Mouse (Mus musculus) kidney, postnatal 0 days (tissue): ENCODE measurements at regions not wholly inside any gene's neighbourhood (a gene's known extent, or its start where the extent isn't known, plus 50 kb on each side); places are given as distances from the start of the nearest gene placed in this dataset.

Experiments
- ATAC-seq: fragments of 200-750 bp; cut with Nextera tagmentation; replicated peaks from 2 replicates; pipeline ENCODE4 v1.8.0; 2017; ENCODE audit warnings: low read depth, moderate number of reproducible peaks, moderate TSS enrichment, moderate library complexity; ENCODE audit not compliant: low FRiP score
- DNase-seq: peaks from one replicate; pipeline ENCODE4 v3.0.0-alpha.2; 2016; ENCODE audit warnings: low spot score
- H3K27ac ChIP-seq: fragments of 300-500 bp; sonication (generic); 2 replicates; pipeline ENCODE4 v1.5.1; 2014; ENCODE audit warnings: mild to moderate bottlenecking
- H3K27me3 ChIP-seq: fragments of 300-500 bp; sonication (generic); 2 replicates; pipeline ENCODE4 v1.6.1; 2014; ENCODE audit warnings: low read length, mixed read lengths; ENCODE audit not compliant: insufficient read depth
- H3K36me3 ChIP-seq: fragments of 300-500 bp; sonication (generic); 2 replicates; pipeline ENCODE4 v1.6.1; 2014; ENCODE audit warnings: low read length, mixed read lengths; ENCODE audit not compliant: insufficient read depth
- H3K4me1 ChIP-seq: fragments of 300-500 bp; sonication (generic); replicated peaks from 2 replicates; pipeline ENCODE4 v1.6.1; 2014; ENCODE audit warnings: antibody characterized with exemption, low read length, mixed read lengths; ENCODE audit not compliant: insufficient read depth
- H3K4me2 ChIP-seq: fragments of 300-500 bp; sonication (generic); 2 replicates; pipeline ENCODE4 v1.6.1; 2014; ENCODE audit warnings: mild to moderate bottlenecking, low read length, moderate library complexity, mixed read lengths
- H3K4me3 ChIP-seq: fragments of 300-500 bp; sonication (generic); replicated peaks from 2 replicates; pipeline ENCODE4 v1.5.1; 2014; ENCODE audit warnings: low read depth, low read length
- H3K9ac ChIP-seq: fragments of 300-500 bp; sonication (generic); 2 replicates; pipeline ENCODE4 v1.6.1; 2014; ENCODE audit warnings: low read depth, low read length
- H3K9me3 ChIP-seq: fragments of 300-500 bp; sonication (generic); replicated peaks from 2 replicates; pipeline ENCODE4 v1.6.1; 2016; ENCODE audit warnings: low read length, inconsistent platforms, mixed read lengths
- CTCF ChIP-seq: IDR thresholded peaks from 2 replicates; pipeline ENCODE4 v1.5.1; 2016; ENCODE audit warnings: antibody characterized with exemption, low read depth, mild to moderate bottlenecking, moderate library complexity
- WGBS: fragments of 180-500 bp; shearing (Covaris S2); extraction: QIAGEN DNeasy Blood & Tissue Kit; methylation state at CpG from one replicate; pipeline ENCODE4 v1.1.7; 2014; 5-methylcytosine and 5-hydroxymethylcytosine counted together

DNA sequence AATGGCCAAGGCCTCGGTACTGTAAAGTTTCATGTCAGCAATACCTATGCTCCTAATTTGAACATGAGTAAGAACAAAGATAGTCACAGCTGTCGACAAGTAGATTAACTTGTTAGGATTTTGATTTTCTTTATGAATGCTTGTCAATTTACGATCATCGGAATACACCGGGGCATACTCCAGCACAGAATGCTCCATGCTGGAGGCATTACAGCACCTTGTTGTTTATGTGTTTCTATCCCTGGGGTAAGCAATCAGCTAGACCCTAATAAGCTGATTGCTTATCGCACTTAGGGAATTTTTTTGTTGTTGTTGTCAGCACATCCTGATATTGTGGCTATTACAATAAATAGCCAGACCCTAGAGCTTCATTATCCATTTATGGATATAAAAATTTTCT is 66.4 kb upstream of the Rnf152 start:
- Histone ChIP-seq H3K27ac (no peak overlapping the region), H3K36me3 (no peaks in the 10 kb centered on the region), H3K4me1 (no peaks in the 10 kb centered on the region), H3K9me3 (no peaks in the 10 kb centered on the region), H3K9ac (no peak overlapping the region), H3K4me3 (no peak overlapping the region), H3K27me3 (no peaks in the 10 kb centered on the region), H3K4me2 (no peak overlapping the region)
- TF ChIP-seq CTCF: no peak
- DNase-seq (no peak), ATAC-seq (no peak)
- WGBS: 91% methylated on average over 6 of the region's 6 CpGs

DNA sequence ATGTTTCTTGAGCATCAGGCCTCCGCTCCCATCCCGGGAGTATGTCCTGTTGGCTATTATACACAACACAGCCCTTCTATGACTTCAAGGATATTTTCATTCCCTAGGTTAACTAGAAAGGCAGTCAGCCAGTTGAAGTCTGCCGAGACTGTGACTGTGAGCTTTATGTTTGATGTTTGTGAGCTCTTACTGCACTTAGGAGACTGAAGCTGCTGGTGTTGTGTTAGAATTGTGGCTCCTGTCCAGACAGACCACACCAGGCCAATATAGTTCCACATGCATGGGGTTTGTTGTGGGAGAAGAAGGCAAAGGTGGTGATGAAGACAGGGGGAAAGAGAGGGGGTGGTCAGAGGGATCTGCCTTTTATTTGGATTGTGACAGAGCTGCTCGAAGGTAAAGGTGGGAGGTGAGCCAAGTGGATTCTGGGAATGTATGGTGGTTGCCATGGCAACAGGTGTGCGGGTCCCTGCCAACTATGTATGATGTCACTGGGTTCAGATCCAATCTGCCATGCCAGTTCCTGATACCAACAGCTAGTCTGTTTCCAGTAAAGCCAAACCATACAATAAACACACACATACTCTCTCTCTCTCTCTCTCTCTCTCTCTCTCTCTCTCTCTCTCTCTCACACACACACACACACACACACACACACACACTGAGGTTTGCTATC is 64.0 kb upstream of the Rnf152 start:
- Histone ChIP-seq H3K9ac (no peak overlapping the region), H3K9me3 (no peaks in the 10 kb centered on the region), H3K27me3 (no peaks in the 10 kb centered on the region), H3K4me1 (no peaks in the 10 kb centered on the region), H3K27ac (no peak overlapping the region), H3K36me3 (no peaks in the 10 kb centered on the region), H3K4me2 (no peak overlapping the region), H3K4me3 (no peak overlapping the region)
- 86% methylated on average over 5 of the region's 5 CpGs for WGBS
- ATAC-seq (no peak), DNase-seq (no peak)
- no peak for TF ChIP-seq CTCF
